Mouse (Mus musculus): ENCODE data around the gene Gm30083.

- TF ChIP-seq CTCF (IDR thresholded peaks at IDR 0.05; ENCODE audit: extremely low read depth, insufficient read depth, low read length) (peak; percentile 31; the same call in 1 of the 2 replicates), POLR2A (IDR thresholded peaks at IDR 0.05; ENCODE audit: extremely low read depth, insufficient read depth, low read length) (no peak)
These were observed 42.3 kb downstream of the Gm30083 start for GRCm38 (mm10) chr14:33972679-33973078.

All from cortical plate, adult 2 months (tissue).